Mouse (Mus musculus): ENCODE data around the gene Gnaq. TPM values are rescaled to one million over a fixed set of nuclear protein-coding genes. Genes with fewer than 3 reads are reported as not detected.
"Not testable (repeated sequence)": the region's sequence is repeated elsewhere in the genome, so short reads cannot be mapped to it uniquely, and the experiment has no call there.

The Gnaq gene
- total RNA-seq, 1 experiment from 2014 or later, result 57.7 TPM

- no peak for DNase-seq
These were observed 10.4 kb downstream of the Gnaq start for GRCm38 (mm10) chr19:16142990-16143389.

GRCm38 (mm10) chr19:16147446-16147845, 14.8 kb downstream of the Gnaq start:
- peak; percentile 35 for DNase-seq

GRCm38 (mm10) chr19:16149094-16149493, 16.5 kb downstream of the Gnaq start:
- no peak for DNase-seq

GRCm38 (mm10) chr19:16150328-16150727, 17.7 kb downstream of the Gnaq start:
- no peak for DNase-seq

- DNase-seq, result no peak
These were observed 21.2 kb downstream of the Gnaq start for GRCm38 (mm10) chr19:16153851-16154250.

- DNase-seq, result no peak
These were observed 21.8 kb downstream of the Gnaq start for GRCm38 (mm10) chr19:16154480-16154879.

GRCm38 (mm10) chr19:16157120-16157519, 24.5 kb downstream of the Gnaq start:
- no peak for DNase-seq

GRCm38 (mm10) chr19:16160759-16161158, 28.1 kb downstream of the Gnaq start:
- DNase-seq, result no peak

GRCm38 (mm10) chr19:16161222-16161621, 28.6 kb downstream of the Gnaq start:
- no peak for DNase-seq

GRCm38 (mm10) chr19:16164396-16164795, 31.8 kb downstream of the Gnaq start:
- DNase-seq, result not testable (repeated sequence)

GRCm38 (mm10) chr19:16167185-16167584, 34.6 kb downstream of the Gnaq start:
- no peak for DNase-seq

GRCm38 (mm10) chr19:16168192-16168591, 35.6 kb downstream of the Gnaq start:
- peak; percentile 33 for DNase-seq

- peak; percentile 56 for DNase-seq
These were observed 36.1 kb downstream of the Gnaq start for GRCm38 (mm10) chr19:16168653-16169198.

GRCm38 (mm10) chr19:16170724-16171123, 38.1 kb downstream of the Gnaq start:
- DNase-seq, result no peak

- no peak for DNase-seq
These were observed 41.1 kb downstream of the Gnaq start for GRCm38 (mm10) chr19:16173721-16174120.

- no peak for DNase-seq
These were observed 43.8 kb downstream of the Gnaq start for GRCm38 (mm10) chr19:16176426-16176825.

- DNase-seq, result no peak
These were observed 44.6 kb downstream of the Gnaq start for GRCm38 (mm10) chr19:16177139-16177727.

GRCm38 (mm10) chr19:16181258-16181657, 48.6 kb downstream of the Gnaq start:
- DNase-seq, result no peak

GRCm38 (mm10) chr19:16181852-16182475, 49.3 kb downstream of the Gnaq start:
- DNase-seq, result no peak

- DNase-seq, result no peak
These were observed 51.1 kb downstream of the Gnaq start for GRCm38 (mm10) chr19:16183592-16184365.

GRCm38 (mm10) chr19:16186984-16187383, 54.4 kb downstream of the Gnaq start:
- DNase-seq, result no peak

- DNase-seq, result no peak
These were observed 55.3 kb downstream of the Gnaq start for GRCm38 (mm10) chr19:16187952-16188351.
